31 mouse cellular contexts compared by ENCODE assay signal in the genomic region with DNA sequence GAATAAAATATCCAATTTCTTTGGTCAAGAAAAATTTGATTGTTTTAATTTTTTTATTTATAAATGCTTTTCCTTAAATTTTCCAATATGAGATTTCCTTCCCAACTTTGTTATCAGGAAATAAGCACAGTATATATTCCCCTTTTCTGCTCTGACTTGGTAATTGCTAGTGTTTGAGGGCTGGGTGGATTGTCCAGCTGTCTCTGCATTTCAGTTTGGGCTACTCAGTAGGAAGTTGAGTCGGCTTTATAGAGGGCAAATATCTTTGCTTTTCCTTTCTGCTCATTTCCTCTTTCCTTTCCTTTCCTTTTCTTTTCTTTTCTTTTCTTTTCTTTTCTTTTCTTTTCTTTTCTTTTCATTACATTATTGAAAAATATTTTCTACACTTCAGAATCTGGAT.
"Had no signal": no experiment of that assay in that cellular context is flagged by ENCODE, and none has a peak within 500 bp of the region (broad histone marks: within the 10 kb centered on the region; RNA-seq: fewer than 3 reads in every experiment).

No protein-coding gene starts in this region.

- H3K9me3 ChIP-seq: limb, embryonic 10.5 days; limb, embryonic 12.5 days; limb, embryonic 13.5 days; limb, embryonic 15.5 days; liver, embryonic 12.5 days; liver, embryonic 13.5 days; liver, embryonic 15.5 days; lung, embryonic 15.5 days; megakaryocyte, embryonic 14.5 days; midbrain, embryonic 12.5 days; midbrain, embryonic 13.5 days; midbrain, embryonic 15.5 days; neural tube, embryonic 12.5 days had no signal

- H3K27ac ChIP-seq: left cerebral cortex, adult 2 months; limb, embryonic 10.5 days; limb, embryonic 12.5 days; limb, embryonic 13.5 days; limb, embryonic 15.5 days; liver, embryonic 12.5 days; liver, embryonic 13.5 days; liver, embryonic 14.5 days; liver, embryonic 15.5 days; lung, embryonic 15.5 days; macrophage; midbrain, embryonic 12.5 days; midbrain, embryonic 13.5 days; midbrain, embryonic 15.5 days; neural tube, embryonic 12.5 days had no signal

- H3K4me2 ChIP-seq: limb, embryonic 12.5 days; limb, embryonic 13.5 days; limb, embryonic 15.5 days; liver, embryonic 11.5 days; liver, embryonic 12.5 days; liver, embryonic 13.5 days; liver, embryonic 15.5 days; lung, embryonic 14.5 days; lung, embryonic 15.5 days; midbrain, embryonic 11.5 days; midbrain, embryonic 12.5 days; midbrain, embryonic 13.5 days; midbrain, embryonic 15.5 days; neural tube, embryonic 12.5 days had no signal

- H3K9ac ChIP-seq: limb, embryonic 12.5 days; limb, embryonic 13.5 days; limb, embryonic 15.5 days; liver, embryonic 12.5 days; liver, embryonic 13.5 days; liver, embryonic 14.5 days; liver, embryonic 15.5 days; liver, postnatal 0 days; lung, embryonic 14.5 days; lung, embryonic 15.5 days; midbrain, embryonic 12.5 days; midbrain, embryonic 13.5 days; midbrain, embryonic 15.5 days; neural tube, embryonic 12.5 days had no signal

- H3K4me1 ChIP-seq: limb, embryonic 15.5 days; liver, embryonic 12.5 days; liver, embryonic 13.5 days; liver, embryonic 15.5 days; lung, embryonic 15.5 days; megakaryocyte, embryonic 14.5 days; midbrain, embryonic 12.5 days; midbrain, embryonic 13.5 days; midbrain, embryonic 15.5 days; neural tube, embryonic 12.5 days had no signal

- ATAC-seq: liver, embryonic 12.5 days; liver, postnatal 0 days; lung, postnatal 0 days; midbrain, embryonic 13.5 days; midbrain, embryonic 15.5 days; midbrain, embryonic 16.5 days had no signal

- DNase-seq: left cerebral cortex, postnatal 4 days; liver; liver, embryonic 13.5 days; liver, postnatal 0 days; lung, adult 18-20 months; lung, adult 2 months; lung, embryonic 14.5 days; lung, postnatal 10 days; lung, postnatal 14 days; lung, postnatal 36 days; lung, postnatal 4 days; midbrain, embryonic 14.5 days had no signal

- H3K4me3 ChIP-seq: left cerebral cortex, adult 2 months; limb, embryonic 10.5 days; limb, embryonic 12.5 days; limb, embryonic 13.5 days; limb, embryonic 15.5 days; liver, embryonic 12.5 days; liver, embryonic 13.5 days; liver, embryonic 15.5 days; lung, embryonic 15.5 days; megakaryocyte, embryonic 14.5 days; midbrain, embryonic 12.5 days; midbrain, embryonic 13.5 days; midbrain, embryonic 15.5 days; neural tube, embryonic 12.5 days had no signal

- H3K36me3 ChIP-seq: limb, embryonic 10.5 days; limb, embryonic 12.5 days; limb, embryonic 13.5 days; limb, embryonic 15.5 days; liver, embryonic 12.5 days; liver, embryonic 13.5 days; liver, embryonic 15.5 days; lung, embryonic 15.5 days; midbrain, embryonic 12.5 days; midbrain, embryonic 13.5 days; midbrain, embryonic 15.5 days; neural tube, embryonic 12.5 days had no signal

- H3K27me3 ChIP-seq: limb, embryonic 12.5 days; limb, embryonic 15.5 days; liver, embryonic 12.5 days; liver, embryonic 13.5 days; liver, embryonic 15.5 days; lung, embryonic 15.5 days; megakaryocyte, embryonic 14.5 days; midbrain, embryonic 12.5 days; midbrain, embryonic 13.5 days; midbrain, embryonic 15.5 days; neural tube, embryonic 12.5 days had no signal
